Mouse (Mus musculus) kidney, embryonic 16.5 days (tissue): Measurements from ENCODE around the gene Lipe. TPM values are rescaled to one million over a fixed set of nuclear protein-coding genes. Genes with fewer than 3 reads are reported as not detected.
A peak's percentile ranks its signal among the peaks of the same experiment; 100 is the strongest.

ENCODE experiments used
- ATAC-seq: fragments of 200-750 bp; cut with Nextera tagmentation; 2 replicates; pipeline ENCODE4 v1.8.0; 2017; ENCODE audit warnings: moderate TSS enrichment; ENCODE audit not compliant: low FRiP score, low TSS enrichment
- H3K27ac ChIP-seq: fragments of 300-500 bp; sonication (generic); 2 replicates; pipeline ENCODE4 v1.5.1; 2014; ENCODE audit warnings: low read length
- H3K27me3 ChIP-seq: fragments of 300-500 bp; sonication (generic); 2 replicates; pipeline ENCODE4 v1.6.1; 2014; ENCODE audit warnings: low read length, control low read depth, mixed read lengths; ENCODE audit not compliant: insufficient read depth
- H3K36me3 ChIP-seq: fragments of 300-500 bp; sonication (generic); 2 replicates; pipeline ENCODE4 v1.6.1; 2014; ENCODE audit warnings: low read length, control low read depth, mixed read lengths; ENCODE audit not compliant: insufficient read depth
- H3K4me1 ChIP-seq: fragments of 300-500 bp; sonication (generic); 2 replicates; pipeline ENCODE4 v1.6.1; 2014; ENCODE audit warnings: low read length, control low read depth, mixed read lengths; ENCODE audit not compliant: insufficient read depth
- H3K4me2 ChIP-seq: fragments of 300-500 bp; sonication (generic); replicated peaks from 2 replicates; pipeline ENCODE4 v1.6.1; 2014; ENCODE audit warnings: low read depth, low read length
- H3K4me3 ChIP-seq: fragments of 300-500 bp; sonication (generic); 2 replicates; pipeline ENCODE4 v1.5.1; 2014; ENCODE audit warnings: mild to moderate bottlenecking, low read length
- H3K9ac ChIP-seq: fragments of 300-500 bp; sonication (generic); replicated peaks from 2 replicates; pipeline ENCODE4 v1.6.1; 2014; ENCODE audit warnings: low read length
- H3K9me3 ChIP-seq: fragments of 300-500 bp; sonication (generic); 2 replicates; pipeline ENCODE4 v1.6.1; 2016; ENCODE audit warnings: low read length, control low read depth
- WGBS: fragments of 180-500 bp; shearing (Covaris S2); extraction: QIAGEN DNeasy Blood & Tissue Kit; methylation state at CpG from one replicate; pipeline ENCODE4 v1.1.7; 2014; 5-methylcytosine and 5-hydroxymethylcytosine counted together
- polyA plus RNA-seq: library from polyadenylated mRNA; unstranded; fragments of >200 nt; fragmentation: Nextera tagmentation; extraction: Ambion mirVana; gene quantifications from 2 replicates; pipeline ENCODE4 v1.2.1, GENCODE M21; 2015

Gene Lipe
- polyA plus RNA-seq, 1 experiment from 2014 or later: 11.9 TPM

DNA sequence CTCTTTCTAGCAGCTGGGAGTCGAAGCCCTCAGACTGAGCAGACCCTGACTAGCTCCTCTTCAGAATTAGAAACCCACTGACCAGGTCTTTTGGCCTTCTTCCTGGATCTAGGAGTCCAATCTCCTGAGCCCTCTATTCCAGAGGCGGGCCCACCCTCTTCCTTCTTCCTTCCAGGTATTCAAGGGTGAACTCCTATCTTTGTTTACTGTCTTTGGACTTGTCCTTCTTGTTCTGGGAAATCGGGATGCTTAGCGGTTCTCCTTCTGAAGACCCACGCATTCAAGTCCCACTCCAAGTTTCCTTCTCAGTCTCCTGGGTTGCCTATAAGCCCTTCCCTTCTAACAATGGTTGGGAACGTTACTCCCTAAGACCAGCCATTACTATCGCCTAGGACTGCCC lies 9.6 kb downstream of the Lipe start:
- 91% methylated on average over 7 of the region's 7 CpGs for WGBS
- Histone ChIP-seq H3K9ac (no peak overlapping the region), H3K36me3 (peaks cover 15% of the 10 kb centered on the region), H3K4me2 (no peak overlapping the region), H3K4me3 (no peak overlapping the region), H3K4me1 (peaks cover 15% of the 10 kb centered on the region), H3K27me3 (no peaks in the 10 kb centered on the region), H3K27ac (no peak overlapping the region), H3K9me3 (no peaks in the 10 kb centered on the region)
- no peak for ATAC-seq

DNA sequence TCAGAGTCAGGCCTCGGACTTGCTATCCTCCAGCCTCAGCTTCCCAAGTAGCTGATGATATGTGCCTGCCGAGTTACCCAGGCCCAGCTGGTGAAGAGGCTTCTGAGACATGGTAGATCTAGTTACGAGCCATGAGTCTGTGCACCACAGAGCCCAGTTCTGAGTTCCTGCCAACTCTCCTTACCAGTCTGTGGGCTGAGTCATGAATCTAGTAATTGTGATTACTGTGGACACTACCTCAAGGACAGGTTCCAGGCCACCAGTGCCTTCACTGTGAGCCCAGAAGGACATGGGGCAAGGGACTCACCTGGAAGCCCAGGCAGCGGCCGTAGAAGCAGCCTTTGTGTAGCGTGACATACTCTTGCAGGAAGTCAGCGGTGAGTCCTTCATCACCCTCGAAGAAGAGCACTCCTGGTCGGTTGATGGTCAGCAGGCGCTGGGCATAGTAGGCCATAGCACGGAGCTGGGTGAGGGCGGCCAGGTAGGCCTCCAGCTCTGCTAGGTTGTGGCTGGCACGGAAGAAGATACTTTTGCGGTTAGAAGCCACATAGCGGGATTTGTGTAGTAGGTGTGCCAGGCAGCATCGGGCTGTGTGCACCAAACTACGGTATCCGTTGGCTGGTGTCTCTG lies 10.6 kb downstream of the Lipe start:
- ATAC-seq: no peak
- Histone ChIP-seq H3K36me3 (peaks cover 20% of the 10 kb centered on the region), H3K27ac (no peak overlapping the region), H3K4me2 (no peak overlapping the region), H3K9me3 (no peaks in the 10 kb centered on the region), H3K4me3 (no peak overlapping the region), H3K9ac (no peak overlapping the region), H3K27me3 (no peaks in the 10 kb centered on the region), H3K4me1 (peaks cover 10% of the 10 kb centered on the region; the same call in 1 of the 2 replicates)
- WGBS: 93% methylated on average over 18 of the region's 18 CpGs

DNA sequence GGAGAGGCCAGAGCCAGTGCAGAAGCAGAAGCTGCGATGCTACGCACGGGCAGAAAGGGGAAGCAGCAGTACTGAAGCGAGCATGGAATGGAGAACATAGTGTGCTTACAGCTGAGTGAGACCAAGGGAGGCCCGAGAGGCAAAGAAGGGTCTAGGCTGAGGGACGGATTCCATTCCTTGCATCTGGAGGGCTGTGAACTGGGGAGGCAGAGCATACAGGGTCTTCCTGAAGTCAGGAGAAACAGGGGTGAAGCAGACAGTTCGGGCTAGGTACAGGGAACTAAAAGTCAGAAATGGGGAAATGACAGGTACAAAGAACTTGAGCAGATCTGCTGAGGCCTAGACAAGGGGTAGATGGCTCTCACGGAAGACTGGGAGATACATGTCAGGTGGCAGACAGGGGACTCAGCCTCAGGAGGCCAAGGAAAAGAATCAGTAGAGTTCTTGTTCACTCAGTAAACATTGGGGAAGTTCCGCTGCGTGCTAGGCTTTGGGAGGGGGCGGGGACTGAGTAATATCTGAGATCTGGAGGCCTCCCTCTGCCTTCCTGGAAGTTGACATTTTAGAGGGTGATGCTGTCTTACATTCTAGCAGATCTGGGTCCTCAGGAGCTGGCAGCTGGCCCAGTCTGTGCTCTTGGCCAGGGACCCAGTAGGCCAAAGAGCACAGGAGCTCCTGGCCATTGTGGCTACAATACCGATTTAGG lies 12.5 kb downstream of the Lipe start:
- Histone ChIP-seq H3K9me3 (no peaks in the 10 kb centered on the region), H3K36me3 (peaks cover 25% of the 10 kb centered on the region), H3K27me3 (no peaks in the 10 kb centered on the region), H3K4me2 (no peak overlapping the region), H3K27ac (no peak overlapping the region), H3K4me1 (peaks cover 10% of the 10 kb centered on the region; the same call in 1 of the 2 replicates), H3K9ac (no peak overlapping the region), H3K4me3 (no peak overlapping the region)
- ATAC-seq: peak; percentile 39; the same call in 1 of the 2 replicates
- WGBS: 76% methylated on average over 12 of the region's 12 CpGs

DNA sequence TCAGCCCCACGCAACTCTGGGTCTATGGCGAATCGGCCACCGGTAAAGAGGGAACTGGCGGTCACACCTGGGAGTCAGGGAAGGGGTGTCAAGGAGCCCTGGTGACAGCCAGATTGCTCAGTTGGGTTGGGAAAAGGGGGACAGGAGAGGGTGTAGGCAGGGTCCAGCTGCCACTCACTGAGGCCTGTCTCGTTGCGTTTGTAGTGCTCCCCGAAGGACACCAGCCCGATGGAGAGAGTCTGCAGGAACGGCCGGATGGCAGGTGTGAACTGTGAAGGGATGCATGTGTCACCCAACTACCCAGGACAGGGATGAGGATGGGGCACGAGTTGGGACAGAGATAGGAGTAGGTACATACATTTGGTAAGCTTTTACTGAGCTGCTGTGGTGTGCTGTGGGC lies 13.3 kb downstream of the Lipe start:
- no peak overlapping the region for H3K4me3 ChIP-seq
- no peak overlapping the region for H3K4me2 ChIP-seq
- H3K27me3 ChIP-seq: no peaks in the 10 kb centered on the region
- no peak overlapping the region for H3K9ac ChIP-seq
- H3K4me1 ChIP-seq: peaks cover 8% of the 10 kb centered on the region
- H3K36me3 ChIP-seq: peaks cover 25% of the 10 kb centered on the region
- WGBS: 92% methylated on average over 12 of the region's 12 CpGs
- no peak for ATAC-seq
- no peaks in the 10 kb centered on the region for H3K9me3 ChIP-seq
- no peak overlapping the region for H3K27ac ChIP-seq

DNA sequence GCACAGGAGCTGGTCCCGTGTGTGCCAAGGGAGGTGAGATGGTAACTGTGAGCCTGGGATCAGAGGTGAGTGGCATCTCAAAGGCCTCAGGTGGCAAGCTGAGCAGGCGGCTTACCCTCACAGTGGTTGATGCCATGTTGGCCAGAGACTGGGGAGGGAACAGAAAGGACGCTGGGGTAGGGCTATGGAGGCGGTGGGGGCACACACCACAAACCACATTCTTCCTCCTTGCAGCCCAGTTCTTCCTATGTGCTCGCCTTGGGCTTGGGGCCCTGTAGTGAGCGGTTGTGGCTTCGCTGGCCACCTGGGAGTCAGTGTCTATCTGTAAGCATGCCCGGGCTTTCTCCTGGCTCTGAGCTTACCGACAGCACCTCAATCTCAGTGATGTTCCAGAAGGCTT lies 13.7 kb downstream of the Lipe start:
- Histone ChIP-seq H3K4me3 (no peak overlapping the region), H3K9me3 (no peaks in the 10 kb centered on the region), H3K9ac (no peak overlapping the region), H3K36me3 (peaks cover 25% of the 10 kb centered on the region), H3K4me1 (peaks cover 8% of the 10 kb centered on the region), H3K4me2 (no peak overlapping the region), H3K27me3 (no peaks in the 10 kb centered on the region), H3K27ac (no peak overlapping the region)
- no peak for ATAC-seq
- WGBS: 92% methylated on average over 9 of the region's 9 CpGs

DNA sequence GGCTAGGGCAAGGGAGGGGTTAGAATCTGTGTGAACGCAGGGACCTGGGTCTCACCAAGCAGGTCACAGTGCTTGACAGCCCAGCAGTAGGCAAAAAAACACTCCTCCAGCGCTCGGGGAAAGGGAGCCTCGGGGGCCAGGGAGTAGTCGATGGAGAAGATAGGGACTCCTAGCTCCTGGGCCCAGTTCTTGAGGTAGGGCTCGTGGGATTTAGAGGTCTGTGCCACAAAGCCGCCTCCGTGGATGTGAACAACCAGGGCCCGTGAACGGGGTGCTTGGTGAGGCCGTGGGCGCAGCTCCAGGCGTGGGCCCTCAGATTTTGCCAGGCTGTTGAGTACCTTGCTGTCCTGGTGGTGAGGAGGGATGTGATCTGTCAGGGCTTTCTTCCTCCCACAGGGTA lies 14.2 kb downstream of the Lipe start:
- H3K27me3 ChIP-seq: no peaks in the 10 kb centered on the region
- no peak overlapping the region for H3K9ac ChIP-seq
- no peak overlapping the region for H3K4me3 ChIP-seq
- H3K36me3 ChIP-seq: peaks cover 25% of the 10 kb centered on the region
- no peak for ATAC-seq
- no peak overlapping the region for H3K27ac ChIP-seq
- H3K4me1 ChIP-seq: peaks cover 7% of the 10 kb centered on the region
- 89% methylated on average over 13 of the region's 13 CpGs for WGBS
- no peak overlapping the region for H3K4me2 ChIP-seq
- no peaks in the 10 kb centered on the region for H3K9me3 ChIP-seq

DNA sequence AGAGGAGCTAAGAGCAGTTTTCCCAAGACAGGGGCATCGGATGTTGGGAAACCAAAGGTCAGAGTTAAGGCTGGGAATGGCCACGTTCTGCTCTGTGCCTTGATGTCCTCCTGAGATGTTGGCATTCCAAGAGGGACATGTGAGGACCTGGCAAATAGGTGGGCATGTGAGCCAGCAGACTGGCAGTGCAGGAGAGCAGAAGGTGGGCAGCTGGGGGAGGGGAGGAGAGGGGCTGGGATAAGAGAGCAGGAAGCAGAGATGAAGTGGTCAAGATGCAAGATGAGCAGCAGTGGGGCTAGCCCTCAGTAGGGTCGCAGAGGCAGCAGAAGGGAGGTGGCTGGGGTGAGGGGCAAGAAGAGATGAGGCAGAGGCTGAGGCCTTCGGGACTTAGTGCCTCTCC lies 14.6 kb downstream of the Lipe start:
- peaks cover 10% of the 10 kb centered on the region for H3K4me1 ChIP-seq
- H3K27ac ChIP-seq: no peak overlapping the region
- no peak overlapping the region for H3K9ac ChIP-seq
- H3K27me3 ChIP-seq: no peaks in the 10 kb centered on the region
- H3K4me2 ChIP-seq: no peak overlapping the region
- ATAC-seq: no peak
- H3K4me3 ChIP-seq: no peak overlapping the region
- peaks cover 25% of the 10 kb centered on the region for H3K36me3 ChIP-seq
- 84% methylated on average over 4 of the region's 4 CpGs for WGBS
- no peaks in the 10 kb centered on the region for H3K9me3 ChIP-seq

DNA sequence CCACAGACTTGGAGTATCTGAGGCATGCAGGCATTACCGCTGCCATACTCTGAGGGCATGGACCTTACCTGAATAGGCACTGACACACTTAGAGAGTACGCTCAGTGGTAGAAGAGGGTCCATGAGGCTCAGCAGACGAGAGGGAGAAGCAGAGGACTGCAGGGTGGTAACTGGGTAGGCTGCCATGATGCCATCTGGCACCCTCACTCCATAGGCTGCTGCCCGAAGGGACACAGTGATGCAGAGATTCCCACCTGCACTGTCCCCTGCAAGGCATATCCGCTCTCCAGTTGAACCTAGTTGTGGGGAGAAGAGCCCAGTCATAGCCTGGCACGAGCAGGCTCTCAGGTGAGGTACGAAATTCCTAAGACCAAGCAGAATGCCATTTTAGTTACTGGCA lies 15.1 kb downstream of the Lipe start:
- peaks cover 25% of the 10 kb centered on the region for H3K36me3 ChIP-seq
- no peaks in the 10 kb centered on the region for H3K9me3 ChIP-seq
- H3K27me3 ChIP-seq: no peaks in the 10 kb centered on the region
- peaks cover 10% of the 10 kb centered on the region for H3K4me1 ChIP-seq
- no peak for ATAC-seq
- no peak overlapping the region for H3K4me3 ChIP-seq
- no peak overlapping the region for H3K27ac ChIP-seq
- 87% methylated on average over 7 of the region's 7 CpGs for WGBS
- no peak overlapping the region for H3K4me2 ChIP-seq
- no peak overlapping the region for H3K9ac ChIP-seq

DNA sequence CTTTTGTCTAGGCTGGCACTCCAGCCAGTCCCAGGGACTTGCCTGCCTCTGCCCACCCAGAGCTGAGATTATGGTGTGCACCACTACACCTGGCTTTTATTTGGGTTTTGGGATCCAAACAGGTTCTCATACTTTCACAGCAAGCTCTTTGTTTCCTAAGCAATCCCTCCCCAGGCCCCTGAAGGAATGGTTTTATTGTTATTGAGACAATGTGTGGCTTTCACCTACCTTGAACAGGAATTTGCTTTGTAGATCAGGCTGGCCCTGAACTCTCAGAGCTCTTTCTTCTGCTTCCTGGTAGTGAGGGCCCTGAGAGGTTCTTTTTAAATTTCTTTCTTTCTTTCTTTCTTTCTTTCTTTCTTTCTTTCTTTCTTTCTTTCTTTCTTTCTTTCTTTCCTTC lies 16.0 kb downstream of the Lipe start:
- no peak overlapping the region for H3K27ac ChIP-seq
- H3K4me3 ChIP-seq: no peak overlapping the region
- no peak overlapping the region for H3K4me2 ChIP-seq
- no peaks in the 10 kb centered on the region for H3K9me3 ChIP-seq
- ATAC-seq: no peak
- H3K4me1 ChIP-seq: peaks cover 10% of the 10 kb centered on the region
- H3K27me3 ChIP-seq: no peaks in the 10 kb centered on the region
- H3K9ac ChIP-seq: no peak overlapping the region
- peaks cover 19% of the 10 kb centered on the region for H3K36me3 ChIP-seq

DNA sequence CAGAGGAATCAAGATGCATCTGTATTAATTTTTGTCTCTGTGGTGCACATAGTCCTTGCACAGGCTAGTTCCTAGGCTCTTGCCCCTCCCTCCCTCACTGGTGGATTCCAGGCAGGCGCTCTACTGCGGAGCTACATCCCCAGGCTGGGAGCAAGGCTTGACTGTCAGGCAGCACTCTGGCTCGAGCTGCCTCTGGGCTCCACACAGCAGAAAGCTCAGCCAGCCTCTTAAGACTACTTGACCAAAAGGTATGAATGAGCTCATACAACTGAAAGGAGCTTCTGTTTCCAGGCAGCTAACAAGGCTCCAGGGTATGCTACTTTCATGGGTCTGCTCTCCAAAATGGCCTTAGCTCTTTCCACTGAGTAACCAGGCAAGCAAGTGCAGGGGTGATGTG lies 17.2 kb downstream of the Lipe start:
- Histone ChIP-seq H3K4me1 (peaks cover 16% of the 10 kb centered on the region), H3K9me3 (no peaks in the 10 kb centered on the region), H3K27ac (no peak overlapping the region), H3K9ac (no peak overlapping the region), H3K4me2 (no peak overlapping the region), H3K4me3 (no peak overlapping the region), H3K36me3 (peaks cover 19% of the 10 kb centered on the region), H3K27me3 (no peaks in the 10 kb centered on the region)
- ATAC-seq: no peak
- 45% methylated on average over 3 of the region's 3 CpGs for WGBS
